In genomic region chr2:127507077-127507774, GRCm38 (mm10) we compare ENCODE assay signal across 8 mouse cellular contexts. TPM values are rescaled to one million over a fixed set of nuclear protein-coding genes. Genes with fewer than 3 reads are reported as not detected.
A peak's percentile ranks its signal among the peaks of the same experiment; 100 is the strongest.
DNase-seq lines count a peak whose midpoint lies in the region; ATAC-seq lines count a peak whose summit lies in the region.

No protein-coding gene starts in this region.

- peak; percentile 52 for ATAC-seq in intestine, embryonic 14.5 days (replicated peaks; ENCODE audit: low FRiP score, low TSS enrichment, low read depth)
- ATAC-seq in midbrain, embryonic 11.5 days (ENCODE audit: low FRiP score), result peak; percentile 70

- H3K36me3 ChIP-seq in intestine, embryonic 14.5 days (ENCODE audit: control insufficient read depth, insufficient read depth, low read length), result no peaks in the 10 kb centered on the region
- no peaks in the 10 kb centered on the region for H3K36me3 ChIP-seq in midbrain, embryonic 11.5 days (ENCODE audit: control insufficient read depth, insufficient read depth, low read length)

- no peak overlapping the region for H3K4me2 ChIP-seq in intestine, embryonic 14.5 days (ENCODE audit: low read length)
- no peak overlapping the region for H3K4me2 ChIP-seq in midbrain, embryonic 11.5 days

- 0 out of 2 replicates have a peak, but pooled peaks cover 2% of the 10 kb centered on the region for H3K4me1 ChIP-seq in intestine, embryonic 14.5 days (replicated peaks; ENCODE audit: control insufficient read depth, insufficient read depth, low read length)
- no peaks in the 10 kb centered on the region; the same call in 1 of the 2 replicates for H3K4me1 ChIP-seq in midbrain, embryonic 11.5 days (ENCODE audit: control insufficient read depth, insufficient read depth, low read length)

- H3K9ac ChIP-seq in intestine, embryonic 14.5 days (ENCODE audit: low read length), result no peak overlapping the region
- no peak overlapping the region for H3K9ac ChIP-seq in midbrain, embryonic 11.5 days (ENCODE audit: low read length)

- no peak overlapping the region for H3K4me3 ChIP-seq in intestine, embryonic 14.5 days (ENCODE audit: low read depth, low read length)
- H3K4me3 ChIP-seq in midbrain, embryonic 11.5 days (ENCODE audit: low read depth, low read length), result no peak overlapping the region

- no peaks in the 10 kb centered on the region for H3K27me3 ChIP-seq in intestine, embryonic 14.5 days (replicated peaks; ENCODE audit: control insufficient read depth, insufficient read depth, low read length)
- no peaks in the 10 kb centered on the region for H3K27me3 ChIP-seq in midbrain, embryonic 11.5 days (ENCODE audit: control insufficient read depth, insufficient read depth, low read length)

- no peak overlapping the region for H3K27ac ChIP-seq in intestine, embryonic 14.5 days (ENCODE audit: low read depth)
- H3K27ac ChIP-seq in midbrain, embryonic 11.5 days (ENCODE audit: low read depth, low read length), result no peak overlapping the region

- intact Hi-C loops in left cerebral cortex, postnatal 36 days (cut with DNase I), result loop anchor here (1.0 to 2.0 kb wide), 2 partner anchors 44 to 52 kb away; no protein-coding TSS in a partner anchor

- 29% methylated on average over 7 of the region's 7 CpGs for WGBS in intestine, embryonic 14.5 days
- WGBS in midbrain, embryonic 11.5 days, result 35% methylated on average over 7 of the region's 7 CpGs

- DNase-seq in T-cell, adult 2 months (ENCODE audit: low spot score), result peak; percentile 54
- peak; percentile 94 to 96 for DNase-seq in cerebellum, postnatal 14 days
- peak; percentile 86 to 87 for DNase-seq in frontal cortex, postnatal 36 days (ENCODE audit: low spot score in 2 of 2)
- peak; percentile 95 for DNase-seq in intestine, embryonic 14.5 days (ENCODE audit: low spot score)
- peak; percentile 71 to 81 for DNase-seq in left cerebral cortex, postnatal 36 days (ENCODE audit: low spot score in 2 of 2)
- peak; percentile 99 for DNase-seq in midbrain, embryonic 11.5 days (ENCODE audit: low spot score, missing footprints)
- peak; percentile 86 for DNase-seq in right cerebral cortex, postnatal 4 days
- peak; percentile 60 to 85 for DNase-seq in urinary bladder, postnatal 4 days (ENCODE audit: low spot score in 2 of 2)

- H3K9me3 ChIP-seq in intestine, embryonic 14.5 days (ENCODE audit: control insufficient read depth, low read length), result no peaks in the 10 kb centered on the region
- no peaks in the 10 kb centered on the region for H3K9me3 ChIP-seq in midbrain, embryonic 11.5 days (ENCODE audit: control insufficient read depth, low read length)

RNA-seq across cellular contexts. Expression of gene Kcnip3, which starts 14.7 kb away (rescaled TPM):
- polyA plus RNA-seq in intestine, embryonic 14.5 days (2014; fragmentation: Nextera tagmentation; extraction: Ambion mirVana), result 7.6 and 7.8 TPM in 2 replicates
- total RNA-seq in left cerebral cortex, postnatal 36 days (2021), result 100 to 1,000 TPM; 130 to 133 TPM
- 3.9 and 4.4 TPM in 2 replicates for polyA plus RNA-seq in midbrain, embryonic 11.5 days (2014; fragmentation: Nextera tagmentation; extraction: Ambion mirVana)

RNA-seq across cellular contexts. Expression of gene Prom2, which starts 34.0 kb away (rescaled TPM):
- 1.1 TPM in 2 replicates for polyA plus RNA-seq in intestine, embryonic 14.5 days (2014; fragmentation: Nextera tagmentation; extraction: Ambion mirVana)
- under 1 TPM; 0.11 to 0.17 TPM for total RNA-seq in left cerebral cortex, postnatal 36 days (2021)
- polyA plus RNA-seq in midbrain, embryonic 11.5 days (2014; fragmentation: Nextera tagmentation; extraction: Ambion mirVana), result 0.32 TPM in 1 of 2 replicates, not detected in the other
